Mouse (Mus musculus) E14TG2a.4 (cell line): ENCODE measurements around the gene Pnp2.
"Not testable (repeated sequence)": the region's sequence is repeated elsewhere in the genome, so short reads cannot be mapped to it uniquely, and the experiment has no call there.

ENCODE experiments used
- CTCF ChIP-seq: conservative IDR thresholded peaks from 2 replicates; pipeline ENCODE4 v1.5.1; 2014; ENCODE audit warnings: low read length
- NANOG ChIP-seq: IDR thresholded peaks from 2 replicates; pipeline ENCODE4 v1.6.1; 2014; ENCODE audit warnings: borderline replicate concordance, low read length, mixed read lengths

GRCm38 (mm10) chr14:50944668-50945033, 11.1 kb upstream of the Pnp2 start:
- not testable (repeated sequence) for TF ChIP-seq CTCF, NANOG
